Mouse (Mus musculus): Measurements from ENCODE around the gene Selenop. TPM values are rescaled to one million over a fixed set of nuclear protein-coding genes. Genes with fewer than 3 reads are reported as not detected.
"Not testable (repeated sequence)": the region's sequence is repeated elsewhere in the genome, so short reads cannot be mapped to it uniquely, and the experiment has no call there.

Selenop gene
- 100 to 1,000 TPM; 230 to 263 TPM for total RNA-seq (2021)
- long read RNA-seq, transcript Selenop-203 (5 exons, 2,085 nt), result major isoform, 214 of 242 reads
- long read RNA-seq, transcript Selenop-201 (5 exons, 2,013 nt), result minor isoform, 5 of 242 reads
- long read RNA-seq, partial matches to known transcripts, result 13 of 242 reads
- long read RNA-seq, other reads (novel, unspliced or antisense), result 10 of 242 reads

- no peak for DNase-seq (ENCODE audit: low spot score in 2 of 2)
Measured at GRCm38 (mm10) chr15:3268247-3268646, at the start of gene Selenop. Gene Selenop, plus strand, starts transcription at chr15:3268547.

- not testable (repeated sequence) for DNase-seq (ENCODE audit: low spot score in 2 of 2)
Measured at GRCm38 (mm10) chr15:3218668-3219067, 49.7 kb upstream of the Selenop start.

GRCm38 (mm10) chr15:3222803-3223437, 45.4 kb upstream of the Selenop start:
- no peak for DNase-seq (ENCODE audit: low spot score in 2 of 2)

GRCm38 (mm10) chr15:3226573-3226972, 41.8 kb upstream of the Selenop start:
- no peak for DNase-seq (ENCODE audit: low spot score in 2 of 2)

GRCm38 (mm10) chr15:3228185-3228584, 40.2 kb upstream of the Selenop start:
- no peak for DNase-seq (ENCODE audit: low spot score in 2 of 2)

GRCm38 (mm10) chr15:3228990-3229389, 39.4 kb upstream of the Selenop start:
- no peak for DNase-seq (ENCODE audit: low spot score in 2 of 2)

GRCm38 (mm10) chr15:3231004-3231403, 37.3 kb upstream of the Selenop start:
- no peak for DNase-seq (ENCODE audit: low spot score in 2 of 2)

- DNase-seq (ENCODE audit: low spot score in 2 of 2), result no peak
Measured at GRCm38 (mm10) chr15:3232168-3232835, 36.0 kb upstream of the Selenop start.

- no peak for DNase-seq (ENCODE audit: low spot score in 2 of 2)
Measured at GRCm38 (mm10) chr15:3233837-3234551, 34.4 kb upstream of the Selenop start.

GRCm38 (mm10) chr15:3236338-3236737, 32.0 kb upstream of the Selenop start:
- no peak for DNase-seq (ENCODE audit: low spot score in 2 of 2)

GRCm38 (mm10) chr15:3237963-3238362, 30.4 kb upstream of the Selenop start:
- DNase-seq (ENCODE audit: low spot score in 2 of 2), result no peak

- DNase-seq (ENCODE audit: low spot score in 2 of 2), result not testable (repeated sequence)
Measured at GRCm38 (mm10) chr15:3245036-3245435, 23.3 kb upstream of the Selenop start.

- DNase-seq (ENCODE audit: low spot score in 2 of 2), result no peak
Measured at GRCm38 (mm10) chr15:3250620-3251019, 17.7 kb upstream of the Selenop start.

- no peak for DNase-seq (ENCODE audit: low spot score in 2 of 2)
Measured at GRCm38 (mm10) chr15:3251031-3251717, 17.2 kb upstream of the Selenop start.

- no peak for DNase-seq (ENCODE audit: low spot score in 2 of 2)
Measured at GRCm38 (mm10) chr15:3251718-3252067, 16.7 kb upstream of the Selenop start.

GRCm38 (mm10) chr15:3259025-3259424, 9.3 kb upstream of the Selenop start:
- no peak for DNase-seq (ENCODE audit: low spot score in 2 of 2)

GRCm38 (mm10) chr15:3260309-3260708, 8.0 kb upstream of the Selenop start:
- DNase-seq (ENCODE audit: low spot score in 2 of 2), result no peak

GRCm38 (mm10) chr15:3262883-3263282, 5.5 kb upstream of the Selenop start:
- no peak for DNase-seq (ENCODE audit: low spot score in 2 of 2)

GRCm38 (mm10) chr15:3264293-3264692, 4.1 kb upstream of the Selenop start:
- no peak for DNase-seq (ENCODE audit: low spot score in 2 of 2)

- no peak for DNase-seq (ENCODE audit: low spot score in 2 of 2)
Measured at GRCm38 (mm10) chr15:3264828-3265227, 3.5 kb upstream of the Selenop start.

GRCm38 (mm10) chr15:3269496-3269895, 1.1 kb downstream of the Selenop start:
- DNase-seq (ENCODE audit: low spot score in 2 of 2), result no peak
